Mouse (Mus musculus) CH12.LX (cell line): ENCODE results near the gene Vmn1r101. TPM values are rescaled to one million over a fixed set of nuclear protein-coding genes. Genes with fewer than 3 reads are reported as not detected.
"Not testable (repeated sequence)": the region's sequence is repeated elsewhere in the genome, so short reads cannot be mapped to it uniquely, and the experiment has no call there.

ENCODE experiments used
- DNase-seq: peaks from one replicate; pipeline ENCODE4 v3.0.0-alpha.2; 2013; ENCODE audit errors: extremely low read depth
- H3K27ac ChIP-seq: 2 replicates; pipeline ENCODE4 v1.5.1; 2012; ENCODE audit warnings: low read depth, mild to moderate bottlenecking, control low read depth, moderate library complexity; ENCODE audit not compliant: insufficient read depth
- H3K27me3 ChIP-seq: replicated peaks from 2 replicates; pipeline ENCODE3; 2012; ENCODE audit warnings: inconsistent platforms
- H3K36me3 ChIP-seq, 2 experiments: replicated peaks in 1 of 2; 2 replicates each; pipeline versions ENCODE3 to v1.6.1; 2012; ENCODE audit warnings: inconsistent platforms in 1 of 2, low read length in 1 of 2, mild to moderate bottlenecking in 1 of 2, mixed read lengths in 1 of 2, moderate library complexity in 1 of 2; ENCODE audit not compliant: control insufficient read depth in 1 of 2, insufficient read depth in 1 of 2
- H3K4me1 ChIP-seq, 2 experiments: 2 replicates each; pipeline ENCODE4 v1.6.1; 2012; ENCODE audit warnings: inconsistent platforms in 1 of 2, moderate library complexity in 1 of 2; ENCODE audit not compliant: insufficient read depth in 2 of 2, control insufficient read depth in 1 of 2
- H3K4me2 ChIP-seq: 2 replicates; pipeline ENCODE4 v1.6.1; 2012; ENCODE audit warnings: low read depth, mild to moderate bottlenecking, control low read depth; ENCODE audit not compliant: poor library complexity, insufficient read depth, severe bottlenecking
- H3K4me3 ChIP-seq, 3 experiments: fragments of 150-350 bp in 1 of 3; sonication (generic) in 1 of 3; replicated peaks in 1 of 3; 2 replicates each; pipeline versions ENCODE3 to v1.5.1; 2011 to 2012; ENCODE audit warnings: low read depth in 2 of 3, low read length in 2 of 3, mild to moderate bottlenecking in 2 of 3, moderate library complexity in 2 of 3, control low read depth in 1 of 3, improper control_type of control experiment in 1 of 3, inconsistent platforms in 1 of 3, mixed read lengths in 1 of 3; ENCODE audit not compliant: poor library complexity in 1 of 3
- H3K79me2 ChIP-seq: replicated peaks from 2 replicates; pipeline ENCODE4 v1.6.1; 2012; ENCODE audit warnings: mild to moderate bottlenecking, moderate library complexity; ENCODE audit not compliant: control insufficient read depth, poor library complexity, insufficient read depth, severe bottlenecking; ENCODE audit errors: extremely low read depth
- H3K9ac ChIP-seq: 2 replicates; pipeline ENCODE4 v1.6.1; 2012; ENCODE audit warnings: low read depth, mild to moderate bottlenecking, control low read depth, moderate library complexity; ENCODE audit not compliant: insufficient read depth
- H3K9me3 ChIP-seq: replicated peaks from 2 replicates; pipeline ENCODE3; 2012; ENCODE audit warnings: low read length, inconsistent platforms, mixed read lengths
- dilution Hi-C: fragments of 300-500 bp; cut with MboI; formaldehyde crosslinking; loops from 2 replicates; pipeline ENCODE4 v1.14.3; 2020; ENCODE audit warnings: low sequenced_read_pairs; ENCODE audit not compliant: extremely low pct_unique_long_range_greater_than_20kb, extremely low pct_ligation_motif_present
- in situ Hi-C: fragments of 300-500 bp; cut with MboI; formaldehyde crosslinking; loops from 3 replicates; pipeline ENCODE4 v1.14.3; 2019; ENCODE audit warnings: low sequenced_read_pairs, low pct_ligation_motif_present, low pct_unique_long_range_greater_than_20kb, mixed read lengths
- polyA plus RNA-seq: library from polyadenylated mRNA; unstranded; fragments of >175 nt; gene quantifications from 2 replicates; pipeline ENCODE4 v1.2.1, GENCODE M21; 2012; ENCODE audit warnings: low read depth; ENCODE audit not compliant: insufficient read length
- total RNA-seq, 2 experiments: library from RNA; depleted of rRNA; stranded (reverse); fragments of 300-350 nt in 1 of 2; fragments of >200 nt in 1 of 2; gene quantifications; 2 replicates each; pipeline ENCODE4 v1.2.3; 2012 to 2014

Vmn1r101 gene
- total RNA-seq (2012; rRNA removed) (not detected in 2 replicates), total RNA-seq (2014; rRNA removed) (not detected in 2 replicates), polyA plus RNA-seq (not detected in 2 replicates)

- H3K4me1 ChIP-seq, H3K27ac ChIP-seq, H3K79me2 ChIP-seq, H3K4me3 ChIP-seq, H3K9ac ChIP-seq, H3K9me3 ChIP-seq, H3K36me3 ChIP-seq, DNase-seq, H3K4me2 ChIP-seq, H3K27me3 ChIP-seq, dilution Hi-C loops, in situ Hi-C loops: not testable (repeated sequence)
Measured at GRCm38 (mm10) chr7:20442493-20442892, at the start of gene Vmn1r101. Gene Vmn1r101, minus strand, starts transcription at chr7:20442593.

- H3K27me3 ChIP-seq, H3K4me2 ChIP-seq, DNase-seq, H3K27ac ChIP-seq, H3K4me3 ChIP-seq, H3K79me2 ChIP-seq, in situ Hi-C loops, H3K9me3 ChIP-seq, H3K9ac ChIP-seq, H3K36me3 ChIP-seq, dilution Hi-C loops, H3K4me1 ChIP-seq: not testable (repeated sequence)
Measured at GRCm38 (mm10) chr7:20474825-20475224, 32.4 kb upstream of the Vmn1r101 start, which contains the start of gene Gm10670. Gene Gm10670, minus strand, starts transcription at chr7:20474925.

DNA sequence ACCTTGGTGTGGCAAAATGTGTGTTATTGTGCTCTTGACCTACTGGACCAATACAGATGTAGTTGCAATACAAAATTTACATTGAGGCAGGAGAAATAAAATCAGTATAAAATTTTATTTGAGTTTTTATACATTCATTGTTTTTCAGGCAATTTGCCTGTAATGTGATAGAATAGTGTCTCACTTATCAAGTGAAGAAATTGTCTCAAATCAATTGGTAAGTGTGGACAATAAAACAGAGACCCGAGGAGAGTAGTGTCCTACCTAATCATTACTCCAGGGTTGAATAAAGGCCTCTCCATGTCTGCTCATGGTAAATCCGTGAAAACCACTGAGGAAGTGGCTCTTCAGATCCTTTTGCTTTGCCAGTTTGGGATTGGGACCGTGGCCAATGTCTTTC is 24.8 kb downstream of the Vmn1r101 start, which contains the start of gene Vmn1r100:
Vmn1r100 (plus strand) TSS at position 301 of the 400 bp plus-strand sequence.
- H3K27ac ChIP-seq, H3K4me3 ChIP-seq, dilution Hi-C loops, H3K79me2 ChIP-seq, H3K9me3 ChIP-seq, H3K4me1 ChIP-seq, H3K27me3 ChIP-seq, H3K4me2 ChIP-seq, in situ Hi-C loops, H3K9ac ChIP-seq, DNase-seq, H3K36me3 ChIP-seq: not testable (repeated sequence)

Other genes with a start within 250 kb of the Vmn1r101 start
- gene Vmn1r95, start 248.9 kb downstream of the Vmn1r101 start, total RNA-seq (2012; rRNA removed): not detected in 2 replicates
- gene Vmn1r95, start 248.9 kb downstream of the Vmn1r101 start, total RNA-seq (2014; rRNA removed): not detected in 2 replicates
- not detected in 2 replicates for gene Vmn1r95, start 248.9 kb downstream of the Vmn1r101 start, polyA plus RNA-seq
- gene Gm6164, start 237.0 kb downstream of the Vmn1r101 start, total RNA-seq (2012; rRNA removed): not detected in 2 replicates
- not detected in 2 replicates for gene Gm6164, start 237.0 kb downstream of the Vmn1r101 start, total RNA-seq (2014; rRNA removed)
- gene Gm6164, start 237.0 kb downstream of the Vmn1r101 start, polyA plus RNA-seq: not detected in 2 replicates
- not detected in 2 replicates for gene Gm4498, start 208.8 kb downstream of the Vmn1r101 start, total RNA-seq (2012; rRNA removed)
- not detected in 2 replicates for gene Gm4498, start 208.8 kb downstream of the Vmn1r101 start, total RNA-seq (2014; rRNA removed)
- gene Gm4498, start 208.8 kb downstream of the Vmn1r101 start, polyA plus RNA-seq: not detected in 2 replicates
- gene Gm5890, start 179.8 kb downstream of the Vmn1r101 start, total RNA-seq (2012; rRNA removed): not detected in 2 replicates
- not detected in 2 replicates for gene Gm5890, start 179.8 kb downstream of the Vmn1r101 start, total RNA-seq (2014; rRNA removed)
- gene Gm5890, start 179.8 kb downstream of the Vmn1r101 start, polyA plus RNA-seq: not detected in 2 replicates
- gene Gm4133, start 108.5 kb downstream of the Vmn1r101 start, total RNA-seq (2012; rRNA removed): not detected in 2 replicates
- gene Gm4133, start 108.5 kb downstream of the Vmn1r101 start, total RNA-seq (2014; rRNA removed): not detected in 2 replicates
- gene Gm4133, start 108.5 kb downstream of the Vmn1r101 start, polyA plus RNA-seq: not detected in 2 replicates
- gene Gm5728, start 67.2 kb downstream of the Vmn1r101 start, total RNA-seq (2012; rRNA removed): not detected in 2 replicates
- not detected in 2 replicates for gene Gm5728, start 67.2 kb downstream of the Vmn1r101 start, total RNA-seq (2014; rRNA removed)
- not detected in 2 replicates for gene Gm5728, start 67.2 kb downstream of the Vmn1r101 start, polyA plus RNA-seq
- gene Vmn1r100, start 24.7 kb downstream of the Vmn1r101 start, total RNA-seq (2012; rRNA removed): not detected in 2 replicates
- gene Vmn1r100, start 24.7 kb downstream of the Vmn1r101 start, total RNA-seq (2014; rRNA removed): not detected in 2 replicates
- gene Vmn1r100, start 24.7 kb downstream of the Vmn1r101 start, polyA plus RNA-seq: not detected in 2 replicates
- gene Gm10670, start 32.3 kb upstream of the Vmn1r101 start, total RNA-seq (2012; rRNA removed): not detected in 2 replicates
- gene Gm10670, start 32.3 kb upstream of the Vmn1r101 start, total RNA-seq (2014; rRNA removed): not detected in 2 replicates
- not detected in 2 replicates for gene Gm10670, start 32.3 kb upstream of the Vmn1r101 start, polyA plus RNA-seq
- not detected in 2 replicates for gene Vmn1r103, start 67.9 kb upstream of the Vmn1r101 start, total RNA-seq (2012; rRNA removed)
- gene Vmn1r103, start 67.9 kb upstream of the Vmn1r101 start, total RNA-seq (2014; rRNA removed): not detected in 2 replicates
- gene Vmn1r103, start 67.9 kb upstream of the Vmn1r101 start, polyA plus RNA-seq: not detected in 2 replicates
- not detected in 2 replicates for gene Vmn1r104, start 91.2 kb upstream of the Vmn1r101 start, total RNA-seq (2012; rRNA removed)
- not detected in 2 replicates for gene Vmn1r104, start 91.2 kb upstream of the Vmn1r101 start, total RNA-seq (2014; rRNA removed)
- gene Vmn1r104, start 91.2 kb upstream of the Vmn1r101 start, polyA plus RNA-seq: not detected in 2 replicates
- gene Gm5726, start 103.2 kb upstream of the Vmn1r101 start, total RNA-seq (2012; rRNA removed): not detected in 2 replicates
- gene Gm5726, start 103.2 kb upstream of the Vmn1r101 start, total RNA-seq (2014; rRNA removed): not detected in 2 replicates
- not detected in 2 replicates for gene Gm5726, start 103.2 kb upstream of the Vmn1r101 start, polyA plus RNA-seq
- not detected in 2 replicates for gene Gm4141, start 133.6 kb upstream of the Vmn1r101 start, total RNA-seq (2012; rRNA removed)
- not detected in 2 replicates for gene Gm4141, start 133.6 kb upstream of the Vmn1r101 start, total RNA-seq (2014; rRNA removed)
- gene Gm4141, start 133.6 kb upstream of the Vmn1r101 start, polyA plus RNA-seq: not detected in 2 replicates
- gene Gm4513, start 156.4 kb upstream of the Vmn1r101 start, total RNA-seq (2012; rRNA removed): not detected in 2 replicates
- not detected in 2 replicates for gene Gm4513, start 156.4 kb upstream of the Vmn1r101 start, total RNA-seq (2014; rRNA removed)
- gene Gm4513, start 156.4 kb upstream of the Vmn1r101 start, polyA plus RNA-seq: not detected in 2 replicates
- not detected in 2 replicates for gene Vmn1r107, start 226.3 kb upstream of the Vmn1r101 start, total RNA-seq (2012; rRNA removed)
- gene Vmn1r107, start 226.3 kb upstream of the Vmn1r101 start, total RNA-seq (2014; rRNA removed): not detected in 2 replicates
- not detected in 2 replicates for gene Vmn1r107, start 226.3 kb upstream of the Vmn1r101 start, polyA plus RNA-seq